Mouse (Mus musculus) gastrocnemius, postnatal 14 days (tissue): ENCODE results near the gene Ms4a10. TPM values are rescaled to one million over a fixed set of nuclear protein-coding genes. Genes with fewer than 3 reads are reported as not detected.

Source experiments
- DNase-seq: peaks from one replicate; pipeline ENCODE4 v3.0.0; 2021; ENCODE audit warnings: mixed read lengths
- intact Hi-C: fragments of 180-260 bp; cut with DNase I; formaldehyde crosslinking; loops from one replicate; pipeline ENCODE4 v1.15.1; 2025; ENCODE audit warnings: low total_unique reads
- total RNA-seq, 2 experiments: library from RNA; stranded (reverse); gene quantifications; 2 replicates each; pipeline ENCODE4 v1.2.3; 2021

Ms4a10 gene
- total RNA-seq, 2 experiments from 2014 or later: not detected

GRCm38 (mm10) chr19:10926123-10926621, 48.3 kb downstream of the Ms4a10 start:
- no peak for DNase-seq

GRCm38 (mm10) chr19:10924220-10924619, 50.2 kb downstream of the Ms4a10 start:
- no peak for DNase-seq
- intact Hi-C loops: no loop called here

More at GRCm38 (mm10) chr19:10926123-10926621, 48.3 kb downstream of the Ms4a10 start:
- intact Hi-C loops: no loop called here

GRCm38 (mm10) chr19:10921058-10921457, 53.4 kb downstream of the Ms4a10 start:
- DNase-seq: no peak
- intact Hi-C loops: no loop called here

GRCm38 (mm10) chr19:10920532-10920931, 53.9 kb downstream of the Ms4a10 start, which contains the start of gene Zp1:
TSS of gene Zp1 (minus strand) at chr19:10920632.
- no peak for DNase-seq
- intact Hi-C loops: no loop called here

- no peak for DNase-seq
- intact Hi-C loops: no loop called here
These were observed 56.0 kb downstream of the Ms4a10 start for GRCm38 (mm10) chr19:10918321-10918991.

GRCm38 (mm10) chr19:10916506-10916905, 58.0 kb downstream of the Ms4a10 start:
- no peak for DNase-seq
- intact Hi-C loops: no loop called here

GRCm38 (mm10) chr19:10914870-10915269, 59.6 kb downstream of the Ms4a10 start:
- no peak for DNase-seq
- intact Hi-C loops: no loop called here

GRCm38 (mm10) chr19:10914291-10914690, 60.2 kb downstream of the Ms4a10 start:
- DNase-seq: no peak
- intact Hi-C loops: no loop called here

Other genes with a start within 250 kb of the Ms4a10 start
- gene Cd5, start 235.7 kb downstream of the Ms4a10 start, total RNA-seq: not detected
- not detected for gene Cd6, start 144.6 kb downstream of the Ms4a10 start, total RNA-seq
- under 1 TPM; 0.22 to 0.35 TPM for gene Slc15a3, start 134.9 kb downstream of the Ms4a10 start, total RNA-seq
- gene Tmem132a, start 104.7 kb downstream of the Ms4a10 start, total RNA-seq: 10 to 100 TPM; 12.9 to 17.3 TPM
- gene Tmem109, start 92.7 kb downstream of the Ms4a10 start, total RNA-seq: 100 to 1,000 TPM; 193 to 196 TPM
- gene Prpf19, start 79.4 kb downstream of the Ms4a10 start, total RNA-seq: 100 to 1,000 TPM; 192 to 194 TPM
- under 1 TPM in 1 of 2 experiments, not detected in 1; 0.51 TPM for gene Zp1, start 54.0 kb downstream of the Ms4a10 start, total RNA-seq
- gene Ptgdr2, start 37.5 kb downstream of the Ms4a10 start, total RNA-seq: under 1 TPM in 1 of 2 experiments, not detected in 1; 0.08 TPM
- 10 to 100 TPM; 17.7 to 25.7 TPM for gene Ccdc86, start 25.4 kb downstream of the Ms4a10 start, total RNA-seq
- not detected for gene Ms4a15, start 18.6 kb upstream of the Ms4a10 start, total RNA-seq
- not detected for gene Ms4a18, start 43.4 kb upstream of the Ms4a10 start, total RNA-seq
- gene Ms4a8a, start 106.4 kb upstream of the Ms4a10 start, total RNA-seq: under 1 TPM; 0.71 to 0.78 TPM
- gene 1700017D01Rik, start 156.2 kb upstream of the Ms4a10 start, total RNA-seq: under 1 TPM in 1 of 2 experiments, not detected in 1; 0.23 TPM
- not detected for gene 1700025F22Rik, start 190.7 kb upstream of the Ms4a10 start, total RNA-seq
- not detected for gene Ms4a13, start 222.1 kb upstream of the Ms4a10 start, total RNA-seq